Mouse (Mus musculus) kidney, postnatal 10 days (tissue): ENCODE results near the gene Pex14.

Experiments used
- DNase-seq: peaks from one replicate; pipeline ENCODE4 v3.0.0; 2021; ENCODE audit warnings: mixed read lengths

The Pex14 gene

DNA sequence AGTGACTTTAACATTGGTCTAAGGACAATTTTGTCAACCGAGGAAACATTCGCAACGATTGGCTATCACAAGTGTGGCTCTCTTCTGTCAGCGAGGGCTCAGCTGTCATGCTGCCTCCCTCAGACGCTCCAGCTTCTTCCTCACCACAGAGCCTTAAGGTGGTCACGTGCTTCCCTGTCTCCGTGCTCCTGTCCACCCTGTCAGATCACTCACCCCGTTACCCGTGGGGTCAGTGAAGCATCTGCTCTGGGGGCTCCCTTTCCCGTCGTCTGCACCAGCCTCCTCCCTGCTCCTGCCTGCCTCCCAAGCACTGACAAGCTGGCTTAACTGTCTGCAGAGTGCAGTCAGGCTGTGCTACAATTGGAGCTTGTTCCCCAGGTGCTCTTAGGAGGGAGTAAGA, 119.8 kb downstream of the Pex14 start:
- DNase-seq: no peak

DNA sequence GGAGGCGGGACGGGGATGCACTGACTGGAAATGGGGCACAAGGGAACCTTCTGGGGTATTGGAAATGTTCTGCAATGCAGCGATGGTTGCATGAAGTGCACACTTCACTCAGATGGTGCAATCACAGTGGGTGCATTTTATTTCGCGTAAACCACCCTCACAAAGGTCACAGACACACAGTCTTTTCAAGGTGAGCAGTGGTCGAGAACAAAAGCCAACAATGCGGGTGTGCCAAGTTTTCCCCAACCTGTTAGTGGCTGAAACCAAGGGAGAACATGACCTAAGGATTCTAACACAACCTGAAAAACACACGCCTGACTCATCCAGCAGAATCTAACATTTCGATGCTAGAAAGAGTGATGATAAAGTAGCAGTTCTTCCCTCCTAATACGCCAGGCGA, 120.8 kb downstream of the Pex14 start:
- DNase-seq: no peak

DNA sequence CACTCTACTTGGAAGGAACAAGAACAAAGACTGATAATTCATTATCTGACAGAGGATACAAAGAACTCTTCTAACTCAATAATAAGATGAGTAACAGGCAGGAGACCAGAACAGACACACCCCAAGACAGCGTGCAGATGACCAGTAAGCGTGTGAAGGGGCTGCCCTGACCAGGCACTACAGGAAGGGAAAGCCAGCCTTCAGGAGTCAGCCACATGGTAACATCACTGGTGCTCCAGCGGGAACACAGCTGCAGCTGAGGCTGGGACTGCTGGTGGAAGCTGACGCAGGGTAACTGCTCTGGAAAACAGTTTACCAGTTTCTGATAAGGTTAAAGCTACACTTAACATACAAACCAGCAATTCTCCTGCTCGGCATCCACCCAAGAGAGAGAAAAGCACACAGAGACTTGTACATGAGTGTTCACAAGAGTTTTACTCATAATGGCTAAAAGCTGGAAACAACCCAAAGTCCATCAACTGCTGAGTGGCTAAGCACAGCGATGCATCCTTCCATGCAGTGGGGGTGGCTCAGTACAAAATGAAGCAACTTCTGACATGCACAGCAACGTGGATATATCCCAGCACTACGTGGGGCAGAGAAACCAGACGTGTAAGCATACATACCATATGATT, 121.3 kb downstream of the Pex14 start:
- DNase-seq: peak; percentile 18

DNA sequence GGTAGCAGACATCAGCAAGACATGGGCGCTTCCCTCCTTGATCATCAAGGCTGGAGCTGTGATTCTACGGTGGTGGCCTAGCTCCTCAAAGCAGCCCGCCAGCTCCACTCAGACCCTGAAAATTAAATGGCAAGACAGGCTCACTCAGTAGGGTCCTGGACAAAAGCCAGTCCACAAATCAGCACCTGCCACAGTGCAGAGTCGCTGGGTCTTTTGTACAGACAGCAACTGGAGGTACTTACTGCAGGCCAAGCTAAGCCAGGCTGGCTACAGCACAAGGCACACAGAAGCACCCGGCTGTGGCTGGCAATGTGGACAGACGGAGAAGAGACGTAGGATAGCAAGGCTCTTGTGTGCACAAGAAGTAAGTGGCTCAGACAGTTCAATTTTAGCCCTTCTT, 124.8 kb downstream of the Pex14 start:
- DNase-seq: no peak

DNA sequence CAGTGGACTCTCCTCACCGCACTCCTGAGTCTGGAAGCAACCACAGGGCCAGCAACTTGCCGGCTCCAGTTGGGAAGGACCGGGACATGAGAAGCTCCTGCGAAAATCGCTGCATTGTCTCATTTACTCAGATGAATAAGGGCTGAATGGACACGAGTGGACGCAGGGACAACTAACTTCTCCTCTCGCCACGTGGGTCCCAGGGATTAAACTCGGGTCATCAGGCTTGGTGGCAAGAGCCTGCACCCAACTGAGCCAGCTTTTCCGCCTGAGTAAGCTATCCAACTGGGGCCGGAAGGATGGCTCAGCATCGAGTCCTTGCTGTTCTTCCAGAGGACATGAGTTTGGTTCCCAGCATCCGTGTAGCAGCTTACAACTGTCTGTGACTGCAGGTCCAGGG, 126.3 kb downstream of the Pex14 start:
- peak; percentile 12 for DNase-seq

DNA sequence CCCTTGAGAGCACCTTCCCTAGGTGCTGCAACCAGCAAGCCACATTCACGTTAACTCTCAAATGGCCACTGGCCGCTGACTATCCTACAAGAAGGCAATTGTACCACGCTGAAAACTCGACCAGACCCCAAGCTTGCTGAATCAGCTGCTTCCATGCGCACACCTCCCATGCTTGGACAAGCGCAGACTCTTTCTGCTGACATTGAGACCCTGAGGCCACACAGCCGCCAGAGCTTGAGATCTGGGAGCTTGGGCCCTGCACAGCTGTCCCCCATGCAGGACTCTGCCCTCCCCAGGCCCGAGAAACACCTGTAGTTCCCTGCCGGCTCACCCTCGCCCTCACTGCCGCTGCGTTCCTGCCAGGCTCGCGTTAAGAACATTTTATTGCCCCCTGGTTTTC, 127.0 kb downstream of the Pex14 start:
- peak; percentile 32 for DNase-seq

DNA sequence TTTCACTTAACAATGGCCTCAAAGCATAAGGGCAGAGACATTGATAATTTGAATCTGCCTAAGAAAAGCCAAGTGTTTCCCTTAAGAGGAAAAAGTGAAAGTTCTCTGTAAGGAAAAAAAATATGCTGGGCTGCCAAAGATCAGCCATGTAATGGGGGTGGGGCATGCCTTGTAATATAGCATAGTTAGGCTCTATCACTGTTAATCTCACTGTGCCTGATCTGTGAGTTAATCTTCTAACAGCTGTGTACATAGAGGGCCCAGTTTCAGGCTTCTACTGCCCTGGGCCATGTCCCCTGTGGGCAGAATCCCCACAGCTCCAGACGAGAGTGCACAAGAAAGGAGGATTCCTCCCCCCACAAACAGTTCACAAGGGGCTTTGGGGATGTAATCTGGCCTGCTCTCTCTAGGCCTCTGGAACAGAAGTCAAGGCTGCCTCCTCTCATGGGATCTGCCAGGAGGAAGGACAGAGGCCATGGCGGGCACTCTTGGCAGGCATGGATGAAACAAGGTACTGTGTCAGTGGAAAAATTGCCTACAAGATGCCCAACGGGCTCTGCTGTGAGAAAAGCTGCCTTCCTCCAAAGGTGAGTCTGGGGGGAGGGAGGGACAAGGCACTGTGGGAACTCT, 127.9 kb downstream of the Pex14 start:
- DNase-seq: peak; percentile 12

DNA sequence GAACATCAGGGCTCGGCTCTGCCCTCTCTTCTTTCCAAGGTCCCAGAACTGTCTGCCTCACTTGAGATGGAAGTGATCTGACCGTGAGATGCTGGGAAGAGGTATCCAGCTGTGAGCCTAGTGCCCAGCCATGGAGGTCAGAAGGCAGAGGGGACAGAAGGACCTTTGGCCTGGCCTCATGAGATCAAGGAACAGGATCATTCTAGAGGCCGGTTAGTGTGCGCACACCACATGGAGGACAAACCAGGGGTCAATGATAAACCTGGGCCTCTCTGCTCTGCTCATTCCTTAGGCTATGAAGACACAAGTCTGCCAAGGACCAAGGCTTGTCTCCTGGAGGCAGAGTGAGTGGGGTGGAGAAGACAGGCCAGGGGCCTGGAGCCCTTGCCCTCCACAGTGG, 128.9 kb downstream of the Pex14 start:
- DNase-seq: no peak

DNA sequence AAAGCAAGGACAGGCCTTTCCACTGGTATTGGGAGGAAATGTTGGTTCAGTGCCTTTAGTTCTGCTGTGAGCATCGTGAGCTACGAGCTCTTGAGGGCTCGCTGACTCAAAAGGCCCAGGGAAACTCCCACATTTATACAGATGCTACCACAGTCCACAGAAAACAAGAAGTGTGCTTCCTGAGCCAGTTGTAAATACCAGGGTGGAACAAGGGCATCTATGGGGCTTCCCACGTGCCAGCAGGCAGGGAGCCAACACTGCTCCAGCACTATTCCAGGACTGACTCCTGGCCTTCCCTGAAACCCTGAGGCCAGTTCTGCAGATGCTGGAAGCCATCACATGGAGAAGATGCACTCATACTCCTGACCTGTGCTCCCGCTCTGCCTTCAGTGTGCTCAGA, 130.1 kb downstream of the Pex14 start:
- peak; percentile 73 for DNase-seq

DNA sequence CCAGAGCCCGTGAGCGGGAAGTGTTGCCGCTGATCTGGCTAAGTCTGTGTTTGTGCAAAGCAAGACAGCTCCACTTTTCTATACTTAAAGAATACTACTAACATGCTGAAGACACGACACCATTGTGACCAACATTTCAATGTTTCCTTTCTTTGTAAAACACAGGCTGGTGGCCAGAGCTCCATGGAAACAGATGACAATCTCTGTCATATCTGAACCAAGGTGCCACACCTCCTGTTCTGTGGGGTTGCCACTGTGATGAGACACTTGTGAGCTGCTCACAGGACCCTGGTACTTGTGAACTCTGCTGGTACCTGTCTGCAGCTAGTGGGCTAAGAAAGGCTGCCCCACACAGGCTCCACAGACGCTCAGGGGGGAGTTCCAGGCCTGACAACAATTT, 130.8 kb downstream of the Pex14 start:
- DNase-seq: no peak

DNA sequence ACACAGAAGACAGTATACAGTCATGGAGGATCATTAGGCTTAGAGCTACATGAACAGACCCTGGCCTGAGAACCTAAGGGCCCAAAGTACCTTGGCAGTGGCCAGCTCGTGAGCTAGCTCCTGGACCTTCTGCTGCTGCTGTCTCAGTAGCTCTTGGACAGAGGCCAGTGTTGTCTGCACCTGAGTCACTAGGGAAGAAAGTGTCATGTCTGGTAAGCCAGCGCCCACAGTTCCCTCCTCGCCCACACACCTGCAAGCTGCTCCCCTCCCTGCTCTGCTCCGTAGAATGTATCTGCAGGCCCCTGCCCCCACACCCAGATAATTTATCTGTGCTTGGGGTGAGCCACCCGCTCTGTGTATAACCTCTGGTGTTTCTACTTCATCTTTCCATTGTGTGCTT, 133.5 kb downstream of the Pex14 start:
- no peak for DNase-seq

DNA sequence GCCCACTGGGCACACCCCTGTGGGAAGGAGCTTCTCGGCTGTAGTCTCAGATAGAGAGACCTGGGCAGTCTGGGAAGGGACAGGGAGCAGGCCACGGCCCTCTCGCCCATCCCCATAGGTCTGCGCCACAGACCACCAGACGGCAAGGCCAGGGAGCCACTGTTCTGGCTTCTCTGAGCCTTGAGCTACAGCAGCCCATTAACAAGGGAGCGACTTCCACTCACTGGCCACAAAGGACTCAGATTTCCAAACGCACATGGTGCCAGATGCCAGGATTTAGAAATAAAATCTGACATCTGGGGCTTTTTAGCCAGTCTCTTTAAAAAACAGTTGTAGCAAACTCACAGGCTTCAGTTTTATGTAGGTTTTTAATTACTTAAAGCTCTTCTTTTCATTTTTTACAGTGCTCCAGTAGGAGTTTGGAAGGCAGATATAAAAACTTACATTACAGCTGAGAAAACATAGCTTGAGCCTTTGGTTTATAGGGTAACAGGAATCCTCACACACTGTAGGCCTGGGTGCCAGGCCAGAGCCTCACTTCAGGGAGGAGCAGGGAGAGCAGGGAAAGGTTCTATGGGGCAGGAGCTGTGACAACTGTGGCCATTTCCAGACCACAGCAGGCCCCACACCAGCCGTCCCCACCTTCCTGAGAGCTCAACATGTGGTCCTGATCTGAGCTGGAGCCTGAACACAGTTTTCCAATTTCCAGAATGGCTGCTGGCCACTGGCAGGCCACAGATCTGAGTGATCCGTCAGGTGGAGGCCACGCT, 134.9 kb downstream of the Pex14 start:
- DNase-seq: no peak

DNA sequence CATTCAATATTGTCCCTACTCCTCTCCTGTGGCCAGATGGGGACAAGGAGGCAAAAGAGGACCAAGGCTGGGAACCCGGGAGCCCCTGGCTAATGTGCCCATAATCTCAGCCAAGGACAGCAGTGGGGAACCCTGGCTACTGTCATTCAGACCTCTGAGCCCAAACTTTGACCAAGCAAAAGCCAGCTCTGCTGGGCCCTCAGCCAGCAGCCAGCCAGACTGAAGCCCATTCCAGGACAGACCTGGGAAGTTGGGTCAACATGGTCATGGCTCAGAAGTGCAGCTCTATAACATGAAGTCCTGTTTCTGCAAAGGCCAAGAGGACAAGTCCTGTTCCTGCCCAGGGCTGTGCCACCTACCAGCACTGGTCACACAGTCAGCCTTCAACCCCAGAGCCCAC, 137.6 kb downstream of the Pex14 start:
- DNase-seq: no peak

DNA sequence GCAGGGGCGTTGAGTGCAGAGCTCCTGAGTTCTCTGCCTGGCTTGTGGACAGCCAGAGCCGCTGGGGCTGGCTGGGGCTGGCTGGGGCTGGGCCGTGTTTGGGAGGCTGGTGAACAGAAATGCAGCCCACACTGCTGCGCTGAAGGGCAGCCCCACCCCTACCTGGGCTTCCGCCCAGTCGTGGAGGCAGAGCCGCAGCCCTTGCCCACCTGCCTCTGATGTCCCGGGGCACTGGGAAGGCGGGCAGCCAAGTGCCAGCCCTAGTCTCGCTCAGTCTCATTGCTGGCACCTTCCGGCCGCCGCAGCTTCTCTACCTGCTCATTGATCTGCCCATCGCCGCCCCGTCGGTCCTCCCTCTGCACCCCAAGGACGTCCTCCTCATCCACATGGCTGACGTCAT, 138.6 kb downstream of the Pex14 start:
- DNase-seq: no peak

DNA sequence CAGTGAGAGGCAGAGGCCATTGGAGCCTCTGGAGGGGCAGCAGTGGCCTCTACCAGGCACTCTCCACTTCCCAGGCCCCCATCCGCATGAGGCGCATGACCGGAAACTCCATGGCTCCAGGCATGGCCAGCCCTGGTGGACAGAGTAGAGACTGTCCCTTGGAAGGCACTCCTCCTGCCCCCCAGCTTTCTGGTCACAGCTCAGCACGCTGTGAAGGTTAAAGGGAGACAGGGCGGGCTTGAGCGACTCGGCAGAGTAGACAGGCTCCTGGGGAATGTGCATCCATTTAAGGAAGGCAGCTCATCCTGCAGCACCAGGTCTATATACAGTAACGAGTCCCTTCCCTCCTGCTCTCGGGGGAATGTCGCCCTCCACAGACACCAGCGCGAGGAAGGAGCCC, 139.7 kb downstream of the Pex14 start:
- DNase-seq: peak; percentile 71

DNA sequence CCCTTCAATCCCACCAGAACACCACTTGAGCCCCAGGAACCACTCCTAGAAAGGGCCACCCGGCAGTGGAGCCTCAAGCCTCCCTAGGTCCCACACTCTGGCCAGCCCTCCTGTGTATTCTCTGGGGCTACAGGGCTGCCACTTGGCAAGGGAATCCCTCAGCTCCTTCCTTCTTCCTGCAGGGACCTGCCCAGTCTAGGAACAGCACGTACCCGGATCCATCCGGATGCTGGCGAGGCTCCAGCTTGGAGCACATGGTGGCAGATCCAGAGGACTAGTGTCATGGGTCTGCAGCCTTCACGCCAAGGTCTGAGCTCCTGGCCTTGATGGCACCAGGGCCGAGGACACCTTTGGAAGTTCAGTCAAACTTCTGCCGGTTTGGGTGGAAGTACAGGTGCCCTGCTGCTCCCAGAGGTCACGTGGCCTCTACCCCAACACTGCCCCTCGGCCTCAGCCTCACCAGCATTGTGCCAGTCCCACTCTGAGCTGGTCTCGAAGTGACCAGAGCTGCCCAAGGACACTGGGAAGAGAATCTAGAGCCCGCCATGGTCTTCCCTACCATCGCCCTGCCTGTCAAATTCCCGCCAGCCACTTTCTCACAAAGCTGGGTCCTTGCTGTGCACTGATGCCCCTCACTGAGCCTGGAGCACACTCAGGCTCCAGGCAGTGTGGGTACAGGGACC, 144.4 kb downstream of the Pex14 start:
- DNase-seq: peak; percentile 82

DNA sequence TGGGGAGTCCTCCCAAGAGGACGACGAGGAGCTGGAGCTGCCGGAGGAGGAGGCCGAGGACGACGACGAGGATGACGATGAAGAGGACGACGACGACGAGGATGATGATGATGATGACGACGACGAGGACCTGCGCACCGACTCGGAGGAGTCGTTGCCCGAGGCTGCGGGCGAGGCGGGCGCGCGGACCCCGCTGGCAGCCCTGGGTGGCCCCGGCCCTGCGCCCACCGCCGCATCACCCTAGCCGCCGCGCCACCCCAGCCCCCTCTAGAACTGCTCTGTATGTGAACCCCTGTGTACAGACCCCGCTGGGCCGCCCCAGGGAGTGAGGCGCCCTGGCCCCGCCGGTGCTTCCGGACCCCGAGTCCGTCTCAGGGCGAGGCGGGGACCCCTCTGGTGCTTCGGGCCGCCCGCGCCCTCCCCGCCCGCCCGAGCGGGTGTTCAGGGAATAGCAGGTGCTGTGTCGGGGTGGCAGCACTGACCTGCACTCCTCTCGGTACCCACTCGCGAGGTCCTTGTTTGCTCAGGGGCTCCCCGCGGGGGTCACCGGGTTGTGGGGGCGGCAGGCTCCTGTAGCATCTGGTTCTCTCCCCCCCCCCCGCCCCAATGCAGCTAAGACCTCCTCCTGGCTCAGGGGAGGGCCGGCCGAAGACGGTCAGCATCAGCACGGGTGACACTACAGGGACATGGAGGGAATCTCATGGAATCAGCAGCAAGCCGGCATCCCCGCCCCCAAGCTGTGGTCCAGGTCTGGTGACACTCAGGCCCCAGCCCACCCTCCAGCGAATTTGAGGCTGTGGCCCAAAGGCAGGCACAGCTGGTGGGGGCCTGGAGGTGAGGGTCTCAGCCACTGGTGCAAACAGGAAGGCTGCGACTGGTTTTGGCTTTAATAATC, 147.1 kb downstream of the Pex14 start:
- no peak for DNase-seq

DNA sequence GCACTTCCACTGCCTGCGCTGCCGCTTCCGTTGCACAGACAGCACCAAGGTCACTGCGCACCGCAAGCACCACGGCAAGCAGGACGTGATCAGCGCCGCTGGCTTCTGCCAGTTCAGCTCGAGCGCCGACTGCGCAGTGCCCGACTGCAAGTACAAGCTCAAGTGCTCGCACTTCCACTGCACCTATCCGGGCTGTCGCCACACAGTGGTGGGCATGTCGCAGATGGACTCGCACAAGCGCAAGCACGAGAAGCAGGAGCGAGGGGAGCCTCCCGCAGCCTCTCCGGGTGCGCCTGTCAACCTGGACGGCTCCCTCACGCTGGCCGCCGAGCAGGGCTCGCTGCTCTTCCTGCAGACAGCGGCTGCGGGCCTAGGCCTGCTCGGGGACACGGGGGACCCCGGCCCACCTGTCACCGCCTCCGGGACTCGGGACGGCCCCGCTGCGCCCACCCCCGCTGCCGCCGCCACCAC, 147.8 kb downstream of the Pex14 start:
- peak; percentile 53 for DNase-seq

DNA sequence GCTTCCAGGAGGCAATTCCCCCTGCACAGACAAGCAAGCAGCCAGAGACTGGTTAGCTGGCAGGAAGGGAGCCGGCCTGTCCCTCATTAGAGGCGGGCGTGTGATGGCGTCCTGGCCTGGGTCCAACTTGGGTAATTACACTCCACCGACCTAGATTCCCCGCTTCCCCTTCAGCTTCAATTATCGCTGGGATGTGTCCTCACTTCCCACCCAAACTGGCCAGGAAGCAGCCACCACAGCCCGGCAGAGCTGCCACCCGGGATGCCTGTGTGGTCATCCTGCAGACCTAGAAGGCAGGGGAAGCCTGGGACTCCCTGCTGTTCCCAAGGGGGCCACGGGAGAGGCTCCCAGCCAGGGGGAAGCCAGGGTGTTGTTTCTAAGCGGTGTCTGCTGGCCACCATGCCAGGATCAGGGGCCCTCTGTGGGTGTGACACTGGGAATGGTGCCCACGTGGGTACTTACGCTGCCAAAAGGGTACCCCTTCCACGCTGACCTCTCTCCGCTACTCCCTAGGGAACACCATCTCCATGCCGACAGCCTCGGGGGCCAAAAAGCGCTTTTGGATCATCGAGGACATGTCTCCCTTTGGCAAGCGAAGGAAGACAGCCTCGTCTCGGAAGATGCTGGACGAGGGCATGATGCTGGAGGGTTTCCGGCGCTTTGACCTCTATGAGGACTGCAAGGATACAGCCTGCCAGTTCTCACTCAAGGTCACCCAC, 148.6 kb downstream of the Pex14 start:
- peak; percentile 79 for DNase-seq

DNA sequence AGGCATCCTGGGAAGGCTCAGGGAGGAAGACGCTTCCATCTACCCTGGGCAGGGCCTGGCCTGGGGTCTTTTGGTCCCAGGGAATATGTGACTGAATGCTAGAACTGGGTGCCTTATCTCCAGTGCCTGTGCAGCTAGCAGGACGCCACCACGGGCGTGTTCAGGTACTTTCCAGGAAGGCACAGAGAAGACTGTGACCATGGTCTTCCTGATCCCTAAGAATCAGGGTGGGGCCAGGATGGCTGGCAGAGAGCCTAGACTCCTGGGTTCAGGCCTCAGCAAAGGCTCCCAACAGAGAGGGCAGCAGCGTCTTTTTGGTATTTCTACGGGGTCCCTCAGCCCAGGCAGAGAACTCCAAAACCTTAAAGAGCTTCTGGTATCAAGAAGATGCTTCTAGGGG, 149.2 kb downstream of the Pex14 start:
- DNase-seq: no peak

DNA sequence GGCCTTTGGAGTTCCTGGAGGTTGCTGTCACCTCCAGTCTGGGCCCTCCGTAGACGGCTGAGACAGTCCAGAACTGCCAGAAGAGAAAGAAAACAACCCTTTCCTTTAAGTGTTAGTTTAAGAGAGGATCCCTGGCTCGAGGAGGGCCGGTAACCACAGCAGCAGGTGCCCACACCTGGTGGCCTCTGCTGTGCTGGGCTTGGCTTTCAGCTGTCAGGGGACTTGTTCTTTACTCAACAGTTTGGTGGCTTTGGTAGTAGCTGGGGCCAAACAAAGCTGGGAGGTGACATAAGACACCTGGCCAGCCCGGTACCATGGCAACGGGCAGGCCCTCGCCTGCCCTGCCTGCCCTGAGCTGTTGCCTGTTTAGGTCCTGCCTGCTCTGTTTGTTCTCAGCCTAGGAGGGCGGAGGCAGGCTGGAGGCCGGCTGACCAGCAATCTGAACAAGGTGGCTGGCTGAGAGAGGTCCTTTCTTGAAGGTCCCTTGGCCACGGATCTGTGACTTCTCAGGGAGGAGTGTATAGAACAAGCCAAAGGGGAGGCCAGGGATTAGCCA, 151.8 kb downstream of the Pex14 start:
- DNase-seq: peak; percentile 57

DNA sequence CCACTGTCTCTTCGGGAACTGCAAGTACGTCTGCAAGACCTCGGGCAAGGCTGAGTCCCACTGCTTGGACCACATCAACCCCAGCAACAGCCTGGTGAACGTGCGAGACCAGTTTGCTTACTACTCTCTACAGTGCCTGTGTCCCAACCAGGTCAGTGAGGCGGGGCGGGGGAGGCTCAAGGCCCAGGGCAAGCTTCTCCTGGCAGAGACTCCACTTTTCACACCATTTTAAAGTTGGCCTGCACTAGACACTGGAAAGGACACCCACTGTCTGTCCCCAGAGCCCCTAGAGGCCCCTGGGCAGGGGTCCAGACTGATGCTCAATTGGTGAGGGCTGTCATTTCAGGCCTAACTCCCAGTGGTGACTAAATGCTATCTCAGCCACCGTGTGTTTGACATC, 153.6 kb downstream of the Pex14 start:
- DNase-seq: no peak
